Mouse (Mus musculus): Measurements from ENCODE around the gene Samhd1. TPM values are rescaled to one million over a fixed set of nuclear protein-coding genes. Genes with fewer than 3 reads are reported as not detected.

Samhd1 gene
- polyA plus RNA-seq, 1 experiment: 83.7 TPM

DNA sequence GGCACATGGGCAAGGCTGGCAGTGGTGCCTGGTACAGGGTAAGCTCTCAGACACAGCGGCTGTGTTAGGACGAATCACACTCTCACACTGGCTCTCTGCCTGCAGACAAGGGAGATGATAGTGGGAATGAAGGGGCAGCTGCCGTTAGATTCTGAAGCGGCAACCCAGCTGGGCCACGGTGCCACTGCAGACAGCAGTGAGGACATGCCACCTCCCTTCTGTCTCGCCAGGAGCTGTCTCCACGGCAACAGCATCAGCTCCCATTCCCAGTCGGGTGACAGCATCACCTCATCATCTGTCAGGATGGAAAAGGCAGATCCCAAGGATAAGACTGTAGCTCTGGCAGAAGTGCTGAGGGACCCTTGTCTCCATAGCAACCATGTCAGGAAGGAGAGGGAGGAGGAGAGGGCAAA lies 85.2 kb downstream of the Samhd1 start:
- no peak overlapping the region for H3K4me3 ChIP-seq (ENCODE audit: insufficient read depth, low read length)
- H3K27ac ChIP-seq (ENCODE audit: insufficient read depth, low read length): no peak overlapping the region
- no peak for TF ChIP-seq POLR2A (IDR thresholded peaks at IDR 0.05; ENCODE audit: low read depth, low read length)
- TF ChIP-seq CTCF (IDR thresholded peaks at IDR 0.05; ENCODE audit: borderline replicate concordance, insufficient read depth, low read length): no peak
- H3K4me1 ChIP-seq (ENCODE audit: control insufficient read depth, insufficient read depth, low read length): no peaks in the 10 kb centered on the region

DNA sequence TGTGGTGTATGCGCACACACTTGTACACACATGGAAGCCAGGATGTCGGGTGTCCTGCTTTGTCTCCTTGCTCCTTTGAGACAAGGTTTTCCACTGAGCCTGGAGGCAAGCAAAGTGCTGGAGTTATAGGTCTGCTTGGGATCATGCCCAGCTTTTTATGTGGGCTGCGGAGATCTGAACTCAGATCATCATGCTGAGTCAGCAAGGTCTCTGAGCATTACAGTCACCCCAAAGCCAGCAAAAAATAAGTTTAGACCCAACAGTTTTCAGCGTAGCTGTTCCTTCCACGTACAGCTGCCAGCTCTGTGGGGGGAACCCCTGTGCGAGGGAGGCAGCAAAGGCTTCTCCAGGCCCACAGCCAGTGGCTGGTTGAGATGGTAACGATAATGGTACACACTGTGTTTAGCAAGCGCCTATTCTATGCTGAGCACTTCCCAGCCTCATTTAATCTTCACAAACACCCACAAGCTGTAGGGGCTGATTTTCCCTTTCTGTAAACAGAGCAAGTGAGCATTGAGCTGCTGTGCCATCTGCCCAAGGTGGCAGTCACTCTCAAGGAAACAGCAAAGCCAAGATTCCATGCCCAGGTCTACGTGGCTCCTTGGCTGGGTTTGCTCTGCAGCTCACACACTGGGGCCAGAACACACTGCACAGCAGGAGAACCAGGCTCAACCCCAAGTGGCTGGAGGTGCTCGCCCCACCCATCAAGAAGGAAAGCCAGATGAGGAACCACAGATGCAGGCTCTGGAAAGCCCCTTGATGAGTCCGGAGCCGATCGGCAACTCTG lies 86.5 kb downstream of the Samhd1 start:
- no peak overlapping the region for H3K27ac ChIP-seq (ENCODE audit: insufficient read depth, low read length)
- TF ChIP-seq CTCF (IDR thresholded peaks at IDR 0.05; ENCODE audit: borderline replicate concordance, insufficient read depth, low read length) (no peak), POLR2A (IDR thresholded peaks at IDR 0.05; ENCODE audit: low read depth, low read length) (no peak)
- no peaks in the 10 kb centered on the region for H3K4me1 ChIP-seq (ENCODE audit: control insufficient read depth, insufficient read depth, low read length)

More for the DNA sequence above, 86.5 kb downstream of the Samhd1 start:
- no peak overlapping the region for H3K4me3 ChIP-seq (ENCODE audit: insufficient read depth, low read length)

Other genes starting within 250 kb of the Samhd1 start
- gene Sla2, start 248.1 kb downstream of the Samhd1 start, polyA plus RNA-seq (2011; ENCODE audit: insufficient read length, low read depth, missing spikeins): not detected in 2 replicates
- gene Ndrg3, start 143.2 kb downstream of the Samhd1 start, polyA plus RNA-seq (2011; ENCODE audit: insufficient read length, low read depth, missing spikeins): 51.3 and 63.6 TPM in 2 replicates
- 16.9 and 26.0 TPM in 2 replicates for gene Dsn1, start 128.1 kb downstream of the Samhd1 start, polyA plus RNA-seq (2011; ENCODE audit: insufficient read length, low read depth, missing spikeins)
- 20.2 and 21.8 TPM in 2 replicates for gene Soga1, start 56.0 kb downstream of the Samhd1 start, polyA plus RNA-seq (2011; ENCODE audit: insufficient read length, low read depth, missing spikeins)
- gene Tldc2, start 48.2 kb downstream of the Samhd1 start, polyA plus RNA-seq (2011; ENCODE audit: insufficient read length, low read depth, missing spikeins): not detected in 2 replicates
- gene Rbl1, start 69.3 kb upstream of the Samhd1 start, polyA plus RNA-seq (2011; ENCODE audit: insufficient read length, low read depth, missing spikeins): 19.9 and 24.0 TPM in 2 replicates
- gene Rpn2, start 143.8 kb upstream of the Samhd1 start, polyA plus RNA-seq (2011; ENCODE audit: insufficient read length, low read depth, missing spikeins): 358 and 394 TPM in 2 replicates
- not detected in 2 replicates for gene Mroh8, start 144.3 kb upstream of the Samhd1 start, polyA plus RNA-seq (2011; ENCODE audit: insufficient read length, low read depth, missing spikeins)
- gene Ghrh, start 212.2 kb upstream of the Samhd1 start, polyA plus RNA-seq (2011; ENCODE audit: insufficient read length, low read depth, missing spikeins): not detected in 2 replicates
- gene Manbal, start 232.3 kb upstream of the Samhd1 start, polyA plus RNA-seq (2011; ENCODE audit: insufficient read length, low read depth, missing spikeins): 53.9 and 54.2 TPM in 2 replicates